Mouse (Mus musculus) intestine, embryonic 15.5 days (tissue): ENCODE results near the gene Ptafr. TPM values are rescaled to one million over a fixed set of nuclear protein-coding genes. Genes with fewer than 3 reads are reported as not detected.
"Not testable (repeated sequence)": the region's sequence is repeated elsewhere in the genome, so short reads cannot be mapped to it uniquely, and the experiment has no call there.

Source experiments
- ATAC-seq: fragments of 200-750 bp; cut with Nextera tagmentation; 2 replicates; pipeline ENCODE4 v1.8.0; 2017; ENCODE audit warnings: moderate TSS enrichment, moderate library complexity
- H3K27ac ChIP-seq: fragments of 300-500 bp; sonication (generic); 2 replicates; pipeline ENCODE4 v1.5.1; 2015; ENCODE audit warnings: mild to moderate bottlenecking, inconsistent platforms
- H3K27me3 ChIP-seq: fragments of 300-500 bp; sonication (generic); replicated peaks from 2 replicates; pipeline ENCODE4 v1.6.1; 2015; ENCODE audit warnings: inconsistent platforms
- H3K36me3 ChIP-seq: fragments of 300-500 bp; sonication (generic); 2 replicates; pipeline ENCODE4 v1.6.1; 2015; ENCODE audit warnings: inconsistent platforms
- H3K4me1 ChIP-seq: fragments of 300-500 bp; sonication (generic); replicated peaks from 2 replicates; pipeline ENCODE4 v1.6.1; 2015; ENCODE audit warnings: inconsistent platforms
- H3K4me2 ChIP-seq: fragments of 300-500 bp; sonication (generic); replicated peaks from 2 replicates; pipeline ENCODE4 v1.6.1; 2015; ENCODE audit warnings: mild to moderate bottlenecking, inconsistent platforms
- H3K4me3 ChIP-seq: fragments of 300-500 bp; sonication (generic); replicated peaks from 2 replicates; pipeline ENCODE4 v1.5.1; 2015; ENCODE audit warnings: inconsistent platforms
- H3K9ac ChIP-seq: fragments of 300-500 bp; sonication (generic); 2 replicates; pipeline ENCODE4 v1.6.1; 2015; ENCODE audit warnings: inconsistent platforms
- H3K9me3 ChIP-seq: fragments of 300-500 bp; sonication (generic); 2 replicates; pipeline ENCODE4 v1.6.1; 2016; ENCODE audit warnings: inconsistent platforms
- WGBS: fragments of 180-500 bp; shearing (Covaris S2); methylation state at CpG from one replicate; pipeline ENCODE4 v1.1.7; 2015; 5-methylcytosine and 5-hydroxymethylcytosine counted together
- polyA plus RNA-seq: library from polyadenylated mRNA; unstranded; fragments of >200 nt; fragmentation: Nextera tagmentation; extraction: Ambion mirVana; gene quantifications from 2 replicates; pipeline ENCODE4 v1.2.1, GENCODE M21; 2015

Gene Ptafr
- polyA plus RNA-seq, 1 experiment from 2014 or later: 1.1 TPM

GRCm38 (mm10) chr4:132532496-132532895, 31.4 kb upstream of the Ptafr start:
- Histone ChIP-seq H3K9me3 (no peaks in the 10 kb centered on the region), H3K27me3 (no peaks in the 10 kb centered on the region), H3K9ac (peak overlapping the region; percentile 89), H3K27ac (peak overlapping the region; percentile 99), H3K4me1 (peaks cover 12% of the 10 kb centered on the region), H3K4me3 (peak overlapping the region; percentile 75), H3K4me2 (peak overlapping the region; percentile 68), H3K36me3 (peaks cover 13% of the 10 kb centered on the region)
- WGBS: 5% methylated on average over 5 of the region's 5 CpGs
- peak; percentile 39 for ATAC-seq

GRCm38 (mm10) chr4:132532981-132533916, 30.6 kb upstream of the Ptafr start, which contains the start of gene Atpif1:
Gene Atpif1 (minus strand): TSS chr4:132533659.
- peak within 1 kb of the TSS; percentile 89 for H3K9ac ChIP-seq
- peaks cover 12% of the 10 kb centered on the region for H3K4me1 ChIP-seq
- H3K9me3 ChIP-seq: no peaks in the 10 kb centered on the region
- peak within 1 kb of the TSS; percentile 99 for H3K27ac ChIP-seq
- peak within 1 kb of the TSS; percentile 75 for H3K4me3 ChIP-seq
- H3K27me3 ChIP-seq: no peaks in the 10 kb centered on the region
- peak; percentile 90 for ATAC-seq
- under 1% methylated on average over 63 of the region's 63 CpGs for WGBS
- H3K4me2 ChIP-seq: peak within 1 kb of the TSS; percentile 68
- H3K36me3 ChIP-seq: peaks cover 13% of the 10 kb centered on the region

- under 1% methylated on average over 60 of the region's 60 CpGs for WGBS
- H3K36me3 ChIP-seq: peaks cover 6% of the 10 kb centered on the region
- peak within 1 kb of the TSS; percentile 62 for H3K4me2 ChIP-seq
- H3K27ac ChIP-seq: peak within 1 kb of the TSS; percentile 88
- H3K9ac ChIP-seq: peak within 1 kb of the TSS; percentile 98
- ATAC-seq: peak; percentile 80
- peak within 1 kb of the TSS; percentile 99 for H3K4me3 ChIP-seq
- no peaks in the 10 kb centered on the region for H3K9me3 ChIP-seq
- peaks cover 12% of the 10 kb centered on the region for H3K4me1 ChIP-seq
- H3K27me3 ChIP-seq: no peaks in the 10 kb centered on the region
Observed at GRCm38 (mm10) chr4:132535406-132536121, 28.3 kb upstream of the Ptafr start, which contains the start of gene Dnajc8. Gene Dnajc8 (plus strand): TSS chr4:132535550.

GRCm38 (mm10) chr4:132539481-132539880, 24.4 kb upstream of the Ptafr start:
- no peak for ATAC-seq
- Histone ChIP-seq H3K27me3 (no peaks in the 10 kb centered on the region), H3K36me3 (peaks cover 16% of the 10 kb centered on the region), H3K4me3 (no peak overlapping the region), H3K9ac (no peak overlapping the region), H3K4me1 (peaks cover 7% of the 10 kb centered on the region), H3K4me2 (no peak overlapping the region), H3K27ac (no peak overlapping the region), H3K9me3 (no peaks in the 10 kb centered on the region)
- 92% methylated on average over 5 of the region's 5 CpGs for WGBS

GRCm38 (mm10) chr4:132541413-132541812, 22.5 kb upstream of the Ptafr start:
- 81% methylated on average over 4 of the region's 4 CpGs for WGBS
- Histone ChIP-seq H3K36me3 (peaks cover 20% of the 10 kb centered on the region), H3K4me1 (peaks cover 4% of the 10 kb centered on the region), H3K27me3 (no peaks in the 10 kb centered on the region), H3K9me3 (no peaks in the 10 kb centered on the region), H3K9ac (no peak overlapping the region), H3K27ac (no peak overlapping the region), H3K4me3 (no peak overlapping the region), H3K4me2 (no peak overlapping the region)
- ATAC-seq: no peak

GRCm38 (mm10) chr4:132542724-132543123, 21.1 kb upstream of the Ptafr start:
- whole genome bisulfite sequencing: 52% methylated on average over 1 of the region's 1 CpGs

GRCm38 (mm10) chr4:132545851-132546250, 18.0 kb upstream of the Ptafr start:
- Histone ChIP-seq H3K4me2 (no peak overlapping the region), H3K27ac (no peak overlapping the region), H3K4me1 (no peaks in the 10 kb centered on the region), H3K36me3 (peaks cover 47% of the 10 kb centered on the region), H3K4me3 (no peak overlapping the region), H3K9me3 (no peaks in the 10 kb centered on the region), H3K9ac (no peak overlapping the region), H3K27me3 (no peaks in the 10 kb centered on the region)
- 29% methylated on average over 8 of the region's 8 CpGs for WGBS
- ATAC-seq: peak; percentile 63; the same call in 1 of the 2 replicates

More at GRCm38 (mm10) chr4:132542724-132543123, 21.1 kb upstream of the Ptafr start:
- no peak overlapping the region for H3K4me3 ChIP-seq
- H3K27me3 ChIP-seq: no peaks in the 10 kb centered on the region
- H3K4me2 ChIP-seq: no peak overlapping the region
- ATAC-seq: no peak
- H3K36me3 ChIP-seq: peaks cover 28% of the 10 kb centered on the region
- H3K9ac ChIP-seq: no peak overlapping the region
- H3K27ac ChIP-seq: no peak overlapping the region
- H3K4me1 ChIP-seq: no peaks in the 10 kb centered on the region; the same call in 1 of the 2 replicates
- H3K9me3 ChIP-seq: no peaks in the 10 kb centered on the region

- Histone ChIP-seq H3K4me3 (no peak overlapping the region), H3K9ac (no peak overlapping the region), H3K27me3 (no peaks in the 10 kb centered on the region), H3K4me2 (no peak overlapping the region), H3K4me1 (no peaks in the 10 kb centered on the region), H3K9me3 (no peaks in the 10 kb centered on the region), H3K27ac (no peak overlapping the region), H3K36me3 (peaks cover 35% of the 10 kb centered on the region)
- ATAC-seq: no peak
- 70% methylated on average over 5 of the region's 5 CpGs for WGBS
Observed at GRCm38 (mm10) chr4:132554221-132554620, 9.6 kb upstream of the Ptafr start.

GRCm38 (mm10) chr4:132554653-132555052, 9.2 kb upstream of the Ptafr start:
- no peaks in the 10 kb centered on the region for H3K4me1 ChIP-seq
- no peak for ATAC-seq
- 72% methylated on average over 8 of the region's 8 CpGs for WGBS
- H3K27me3 ChIP-seq: no peaks in the 10 kb centered on the region
- no peak overlapping the region for H3K4me3 ChIP-seq
- H3K9me3 ChIP-seq: no peaks in the 10 kb centered on the region
- no peak overlapping the region for H3K27ac ChIP-seq
- no peak overlapping the region for H3K4me2 ChIP-seq
- no peak overlapping the region for H3K9ac ChIP-seq
- H3K36me3 ChIP-seq: peaks cover 31% of the 10 kb centered on the region

GRCm38 (mm10) chr4:132555550-132555949, 8.3 kb upstream of the Ptafr start:
- not testable (repeated sequence) for H3K9ac ChIP-seq, H3K4me1 ChIP-seq, H3K9me3 ChIP-seq, H3K4me3 ChIP-seq, H3K4me2 ChIP-seq, H3K27ac ChIP-seq, H3K27me3 ChIP-seq, ATAC-seq
- peaks cover 25% of the 10 kb centered on the region for H3K36me3 ChIP-seq
- 88% methylated on average over 7 of the region's 7 CpGs for WGBS

- H3K27ac ChIP-seq: no peak overlapping the region
- no peaks in the 10 kb centered on the region for H3K9me3 ChIP-seq
- no peak overlapping the region for H3K4me3 ChIP-seq
- H3K27me3 ChIP-seq: no peaks in the 10 kb centered on the region
- H3K9ac ChIP-seq: no peak overlapping the region
- peaks cover 13% of the 10 kb centered on the region; the same call in 1 of the 2 replicates for H3K4me1 ChIP-seq
- H3K36me3 ChIP-seq: no peaks in the 10 kb centered on the region
- peak overlapping the region; percentile 11; the same call in 1 of the 2 replicates for H3K4me2 ChIP-seq
- WGBS: 71% methylated on average over 3 of the region's 3 CpGs
- ATAC-seq: no peak
Observed at GRCm38 (mm10) chr4:132563261-132563660, 606 bp upstream of the Ptafr start.

GRCm38 (mm10) chr4:132565089-132565747, 1.4 kb downstream of the Ptafr start:
- no peaks in the 10 kb centered on the region for H3K9me3 ChIP-seq
- H3K4me1 ChIP-seq: peaks cover 13% of the 10 kb centered on the region; the same call in 1 of the 2 replicates
- no peaks in the 10 kb centered on the region for H3K36me3 ChIP-seq
- H3K9ac ChIP-seq: no peak overlapping the region
- H3K4me2 ChIP-seq: no peak overlapping the region
- no peak overlapping the region for H3K4me3 ChIP-seq
- no peaks in the 10 kb centered on the region for H3K27me3 ChIP-seq
- no peak overlapping the region for H3K27ac ChIP-seq
- peak; percentile 52; the same call in 1 of the 2 replicates for ATAC-seq
- 68% methylated on average over 12 of the region's 12 CpGs for WGBS
